Mouse (Mus musculus) spleen, adult 2 months (tissue): Measurements from ENCODE around the gene Tnfsf18. TPM values are rescaled to one million over a fixed set of nuclear protein-coding genes. Genes with fewer than 3 reads are reported as not detected.

ENCODE experiments used
- DNase-seq, 2 experiments: peaks; one replicate each; pipeline versions ENCODE4 v3.0.0 to v3.0.0-alpha.2; 2012 to 2021; ENCODE audit warnings: low spot score in 2 of 2, low read depth in 1 of 2
- H3K27ac ChIP-seq: fragments of 200-500 bp; 2 replicates; pipeline ENCODE4 v1.5.1; 2012; ENCODE audit warnings: low read length, inconsistent platforms; ENCODE audit not compliant: insufficient read depth
- H3K27me3 ChIP-seq: fragments of 200-500 bp; 2 replicates; pipeline ENCODE4 v1.6.1; 2012; ENCODE audit warnings: mild to moderate bottlenecking, moderate library complexity, low read length, inconsistent platforms; ENCODE audit not compliant: control insufficient read depth, insufficient read depth
- H3K36me3 ChIP-seq: fragments of 200-500 bp; 2 replicates; pipeline ENCODE4 v1.6.1; 2012; ENCODE audit warnings: mild to moderate bottlenecking, low read length, inconsistent platforms; ENCODE audit not compliant: control insufficient read depth, insufficient read depth
- H3K4me1 ChIP-seq: fragments of 200-500 bp; 2 replicates; pipeline ENCODE4 v1.6.1; 2011; ENCODE audit warnings: inconsistent platforms; ENCODE audit not compliant: control insufficient read depth, insufficient read depth, insufficient read length
- H3K4me3 ChIP-seq: fragments of 200-500 bp; 2 replicates; pipeline ENCODE4 v1.5.1; 2011; ENCODE audit warnings: mild to moderate bottlenecking, inconsistent platforms; ENCODE audit not compliant: insufficient read depth, insufficient read length; ENCODE audit errors: extremely low read depth
- CTCF ChIP-seq: fragments of 200-500 bp; IDR thresholded peaks from 2 replicates; pipeline ENCODE4 v1.5.1; 2011; ENCODE audit warnings: mild to moderate bottlenecking, inconsistent platforms; ENCODE audit not compliant: insufficient read depth, insufficient read length, insufficient replicate concordance; ENCODE audit errors: extremely low read depth
- POLR2A ChIP-seq: fragments of 200-500 bp; IDR thresholded peaks from 2 replicates; pipeline ENCODE4 v1.6.1; 2011; ENCODE audit warnings: low read depth, low read length, inconsistent platforms
- WGBS: fragments of 180-500 bp; shearing (Covaris S2); methylation state at CpG from one replicate; pipeline ENCODE4 v1.1.7; 2018; 5-methylcytosine and 5-hydroxymethylcytosine counted together
- polyA plus RNA-seq: library from polyadenylated mRNA; depleted of rRNA; stranded (reverse); fragments of >200 nt; gene quantifications from 2 replicates; pipeline ENCODE4 v1.2.3, GENCODE M21; 2012

Gene Tnfsf18
- polyA plus RNA-seq, 1 experiment: 0.09 TPM

DNA sequence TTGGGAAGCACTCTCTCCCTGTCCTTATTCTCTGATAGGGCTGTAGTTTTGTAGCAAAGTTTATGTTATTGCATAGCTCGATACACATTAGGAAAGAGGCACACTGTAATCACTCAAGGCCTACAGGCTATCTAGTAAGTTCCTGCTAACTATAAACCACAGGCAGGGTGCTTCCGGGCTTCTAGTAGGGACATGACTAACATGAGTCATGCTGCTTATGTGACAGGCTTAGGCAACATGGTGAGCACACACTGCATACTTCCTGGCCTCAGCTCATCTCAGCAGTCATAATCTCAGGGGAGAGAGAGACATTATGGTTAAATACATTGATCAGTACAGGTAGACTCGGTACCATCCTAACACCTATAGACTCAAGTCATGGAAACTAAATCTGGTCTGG is 12.2 kb upstream of the Tnfsf18 start:
- Histone ChIP-seq H3K27me3 (no peaks in the 10 kb centered on the region), H3K4me1 (no peaks in the 10 kb centered on the region), H3K27ac (no peak overlapping the region), H3K36me3 (no peaks in the 10 kb centered on the region), H3K4me3 (no peak overlapping the region)
- WGBS: 50% methylated on average over 3 of the region's 3 CpGs
- DNase-seq: no peak
- TF ChIP-seq CTCF (no peak), POLR2A (no peak)

GRCm38 (mm10) chr1:161487069-161487468 is 7.4 kb upstream of the Tnfsf18 start:
- no peaks in the 10 kb centered on the region for H3K36me3 ChIP-seq
- WGBS: 65% methylated on average over 5 of the region's 5 CpGs
- H3K27ac ChIP-seq: no peak overlapping the region
- DNase-seq: no peak
- no peaks in the 10 kb centered on the region; the same call in 1 of the 2 replicates for H3K4me1 ChIP-seq
- no peaks in the 10 kb centered on the region for H3K27me3 ChIP-seq
- TF ChIP-seq POLR2A (no peak), CTCF (no peak)
- H3K4me3 ChIP-seq: no peak overlapping the region

DNA sequence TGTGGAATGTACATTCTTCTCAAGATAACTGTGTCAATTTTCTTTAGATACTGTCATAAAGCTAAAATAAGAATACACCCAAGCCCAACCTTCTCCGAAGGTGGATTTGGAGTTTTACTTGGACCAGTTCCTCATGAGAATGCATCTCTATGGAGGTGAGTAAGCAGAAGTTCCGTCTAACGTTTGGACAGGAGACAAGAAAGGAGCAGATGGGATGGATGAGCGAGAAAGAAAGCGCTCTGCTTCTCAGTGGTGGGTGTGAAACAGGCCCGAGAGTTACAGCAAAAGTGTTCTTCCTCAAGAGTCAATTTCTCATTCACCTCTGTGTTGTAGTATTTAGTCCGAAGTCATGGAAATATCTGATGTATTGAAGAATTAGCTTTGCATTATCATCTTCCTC is 2.7 kb upstream of the Tnfsf18 start:
- H3K4me1 ChIP-seq: peaks cover 4% of the 10 kb centered on the region
- no peak for TF ChIP-seq CTCF
- TF ChIP-seq POLR2A: no peak
- WGBS: 87% methylated on average over 7 of the region's 7 CpGs
- no peak overlapping the region for H3K27ac ChIP-seq
- no peaks in the 10 kb centered on the region for H3K36me3 ChIP-seq
- H3K27me3 ChIP-seq: no peaks in the 10 kb centered on the region
- no peak for DNase-seq
- no peak overlapping the region for H3K4me3 ChIP-seq

GRCm38 (mm10) chr1:161496866-161497645 is 2.6 kb downstream of the Tnfsf18 start:
- TF ChIP-seq CTCF (no peak), POLR2A (no peak)
- Histone ChIP-seq H3K4me1 (peaks cover 7% of the 10 kb centered on the region), H3K4me3 (no peak overlapping the region), H3K27me3 (no peaks in the 10 kb centered on the region), H3K36me3 (no peaks in the 10 kb centered on the region), H3K27ac (no peak overlapping the region)
- no peak for DNase-seq
- WGBS: 47% methylated on average over 7 of the region's 7 CpGs

- no peak overlapping the region for H3K4me3 ChIP-seq
- peak; percentile 13 to 76 for DNase-seq
- 60% methylated on average over 6 of the region's 6 CpGs for WGBS
- peaks cover 7% of the 10 kb centered on the region for H3K4me1 ChIP-seq
- TF ChIP-seq CTCF (no peak), POLR2A (no peak)
- no peaks in the 10 kb centered on the region for H3K36me3 ChIP-seq
- H3K27me3 ChIP-seq: no peaks in the 10 kb centered on the region
- H3K27ac ChIP-seq: peak overlapping the region; percentile 95
Measured at GRCm38 (mm10) chr1:161500114-161500810, 5.8 kb downstream of the Tnfsf18 start.

GRCm38 (mm10) chr1:161500811-161501146 is 6.3 kb downstream of the Tnfsf18 start:
- no peak overlapping the region for H3K4me3 ChIP-seq
- no peaks in the 10 kb centered on the region for H3K27me3 ChIP-seq
- WGBS: 49% methylated on average over 4 of the region's 4 CpGs
- H3K36me3 ChIP-seq: no peaks in the 10 kb centered on the region
- TF ChIP-seq CTCF (no peak), POLR2A (no peak)
- peak overlapping the region; percentile 95 for H3K27ac ChIP-seq
- DNase-seq: peak in 1 of 2 experiments; percentile 59
- H3K4me1 ChIP-seq: peaks cover 7% of the 10 kb centered on the region

DNA sequence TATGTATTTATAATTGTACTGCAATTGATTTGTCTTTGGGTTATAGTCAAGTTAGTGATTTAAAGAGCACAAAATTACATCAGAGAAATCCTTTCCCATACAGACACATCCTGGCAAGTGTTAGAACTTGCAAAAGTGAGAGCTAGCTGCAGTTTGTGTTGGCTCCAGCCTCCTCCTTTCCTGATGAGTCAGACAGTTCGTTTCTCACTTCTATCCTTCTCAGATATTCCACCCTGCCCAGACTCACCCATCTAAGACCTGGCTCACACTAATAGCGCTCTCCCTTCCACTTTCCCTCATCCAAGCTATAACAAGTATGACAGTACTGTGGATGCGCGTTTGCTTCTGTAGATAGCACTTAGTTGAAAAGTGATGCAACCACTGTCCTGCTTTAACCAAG is 11.9 kb downstream of the Tnfsf18 start:
- DNase-seq: no peak
- Histone ChIP-seq H3K4me1 (no peaks in the 10 kb centered on the region; the same call in 1 of the 2 replicates), H3K27me3 (no peaks in the 10 kb centered on the region), H3K36me3 (no peaks in the 10 kb centered on the region), H3K4me3 (no peak overlapping the region), H3K27ac (no peak overlapping the region)
- WGBS: 88% methylated on average over 4 of the region's 4 CpGs
- TF ChIP-seq POLR2A (no peak), CTCF (no peak)
